Mouse (Mus musculus) liver, postnatal 0 days (tissue): ENCODE data around the gene Supt5.

Experiments used
- CTCF ChIP-seq: sonication (generic); IDR thresholded peaks from 2 replicates; pipeline ENCODE4 v1.5.1; 2016; ENCODE audit warnings: antibody characterized with exemption, low read depth
- EP300 ChIP-seq: IDR thresholded peaks from 2 replicates; pipeline ENCODE4 v1.6.1; 2016; ENCODE audit warnings: antibody characterized with exemption, low read depth, mild to moderate bottlenecking

DNA sequence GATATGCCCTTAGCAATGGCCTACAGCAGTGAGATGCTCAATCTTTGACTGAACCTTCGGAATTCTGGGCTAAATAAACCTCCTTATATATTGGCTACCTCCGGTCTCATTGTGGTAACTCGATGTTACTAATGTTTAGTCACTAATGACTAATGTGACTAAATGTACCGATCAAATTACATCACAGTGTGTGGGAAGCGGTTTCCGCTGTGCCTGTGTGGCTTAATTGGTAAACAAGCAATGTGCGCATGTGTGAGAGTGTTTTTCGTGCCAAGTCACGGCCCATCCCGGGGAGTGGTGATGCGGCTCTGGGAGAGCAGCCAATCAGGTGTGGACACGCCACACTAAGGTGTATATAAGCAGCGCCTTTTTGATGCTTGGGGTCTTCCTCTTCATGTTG lies 73.2 kb downstream of the Supt5 start:
- no peak for TF ChIP-seq CTCF
- TF ChIP-seq EP300 = no peak
